Mouse (Mus musculus) mouse embryonic stem cell (cell line): ENCODE measurements around the gene Fam161b.

Experiments used
- in situ Hi-C, 2 experiments: fragments of 300-500 bp; cut with MboI; formaldehyde crosslinking; loops; 1 replicate in 1 of 2; 3 replicates in 1 of 2; pipeline ENCODE4 v1.14.3; 2019 to 2020; ENCODE audit warnings: low sequenced_read_pairs in 2 of 2, low pct_unique_long_range_greater_than_20kb in 1 of 2, mixed read lengths in 1 of 2; ENCODE audit not compliant: unreplicated experiment in 1 of 2

Fam161b gene

GRCm38 (mm10) chr12:84299265-84299664 lies 62.4 kb downstream of the Fam161b start:
- in situ Hi-C loops: no loop called here

GRCm38 (mm10) chr12:84297851-84298250 lies 63.8 kb downstream of the Fam161b start:
- in situ Hi-C loops: no loop called here
